Mouse (Mus musculus) liver, postnatal 0 days (tissue): ENCODE data around the gene Mib2.
"Not testable (repeated sequence)": the region's sequence is repeated elsewhere in the genome, so short reads cannot be mapped to it uniquely, and the experiment has no call there.

Experiments used
- CTCF ChIP-seq: sonication (generic); IDR thresholded peaks from 2 replicates; pipeline ENCODE4 v1.5.1; 2016; ENCODE audit warnings: antibody characterized with exemption, low read depth
- EP300 ChIP-seq: IDR thresholded peaks from 2 replicates; pipeline ENCODE4 v1.6.1; 2016; ENCODE audit warnings: antibody characterized with exemption, low read depth, mild to moderate bottlenecking

DNA sequence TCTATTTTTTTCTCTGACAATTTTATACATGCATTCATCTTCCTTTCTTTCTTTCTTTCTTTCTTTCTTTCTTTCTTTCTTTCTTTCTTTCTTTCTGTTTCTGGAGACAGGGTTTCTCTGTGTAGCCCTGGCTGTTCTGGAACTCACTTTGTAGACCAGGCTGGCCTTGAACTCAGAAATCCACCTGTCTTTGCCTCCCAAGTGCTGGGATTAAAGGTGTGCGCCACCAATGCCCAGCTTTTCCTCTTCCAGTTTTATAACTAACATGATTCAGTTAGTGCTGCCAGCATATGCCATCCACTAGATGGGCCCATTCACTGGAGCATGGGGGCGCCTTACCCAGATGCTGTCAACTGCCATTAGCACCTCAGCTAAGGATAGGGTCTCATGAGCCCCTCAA, 23.7 kb downstream of the Mib2 start, which contains the start of gene Gm10563:
- TF ChIP-seq CTCF, EP300: not testable (repeated sequence)
